Mouse (Mus musculus): ENCODE data around the gene Herc2.
A peak's percentile ranks its signal among the peaks of the same experiment; 100 is the strongest.
"Not testable (repeated sequence)": the region's sequence is repeated elsewhere in the genome, so short reads cannot be mapped to it uniquely, and the experiment has no call there.

The Herc2 gene

DNA sequence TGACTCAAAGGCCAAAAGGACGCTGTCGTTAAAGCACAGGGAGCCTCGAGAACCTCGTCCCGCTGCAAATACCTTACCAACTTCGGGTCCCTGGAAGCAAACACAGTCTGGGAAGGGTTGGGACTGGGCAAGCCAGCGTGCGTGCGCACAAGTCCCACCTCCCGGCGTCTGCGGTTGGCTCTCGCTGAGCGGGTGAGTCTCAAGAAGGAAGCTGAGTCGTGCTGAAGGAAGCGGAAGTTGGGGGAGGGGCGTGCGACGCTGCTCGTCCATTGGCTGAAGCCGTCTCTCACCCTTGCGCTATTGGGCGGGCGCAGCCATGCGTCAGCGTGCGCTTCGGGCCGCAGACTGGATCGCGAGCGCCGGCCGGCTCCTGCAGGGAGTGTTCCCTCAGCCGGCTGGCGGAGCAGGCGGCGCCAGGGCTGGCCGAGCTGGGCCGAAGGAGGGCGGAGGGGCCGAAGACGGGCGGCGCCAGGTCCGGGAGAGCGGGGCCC lies at the start of gene Herc2:
TSS of gene Herc2 (plus strand) at position 366 of the 491 bp plus-strand sequence.
- DNase-seq = peak; percentile 99

DNA sequence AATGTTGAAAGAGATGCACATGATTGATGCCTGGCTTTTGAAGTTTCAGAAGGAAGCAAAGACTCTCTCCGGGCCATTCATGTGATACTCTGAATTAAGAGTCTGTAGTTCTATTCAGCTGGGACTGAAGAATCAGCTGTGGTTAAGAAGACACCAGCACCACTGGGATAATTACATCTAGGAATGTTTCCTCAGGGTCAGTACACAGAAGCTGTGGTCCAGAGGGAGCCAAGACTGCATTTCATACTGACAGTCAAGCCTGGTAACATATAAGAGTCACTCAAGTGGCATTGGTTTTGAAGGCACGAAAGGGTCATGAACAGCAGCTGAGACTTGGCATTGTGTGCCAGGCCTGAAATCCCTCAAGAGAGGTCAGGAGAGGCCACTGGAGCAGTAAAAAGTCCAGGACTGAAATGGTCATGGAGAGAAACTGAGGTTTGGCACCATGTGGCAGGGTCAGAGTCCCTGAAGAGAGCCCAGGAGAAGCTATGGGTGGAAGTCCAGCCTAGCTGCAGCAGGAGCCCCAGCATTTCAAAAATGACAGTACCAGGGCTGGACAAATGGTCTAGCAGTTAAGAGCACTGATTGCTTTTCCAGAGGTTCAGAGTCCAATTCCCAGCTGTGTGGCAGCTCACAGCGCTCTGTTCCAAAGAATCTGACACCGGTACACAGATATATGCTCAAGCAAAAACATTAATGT lies 39.5 kb upstream of the Herc2 start:
- no peak for DNase-seq

GRCm38 (mm10) chr7:56011018-56011333 lies 39.0 kb upstream of the Herc2 start:
- no peak for DNase-seq

DNA sequence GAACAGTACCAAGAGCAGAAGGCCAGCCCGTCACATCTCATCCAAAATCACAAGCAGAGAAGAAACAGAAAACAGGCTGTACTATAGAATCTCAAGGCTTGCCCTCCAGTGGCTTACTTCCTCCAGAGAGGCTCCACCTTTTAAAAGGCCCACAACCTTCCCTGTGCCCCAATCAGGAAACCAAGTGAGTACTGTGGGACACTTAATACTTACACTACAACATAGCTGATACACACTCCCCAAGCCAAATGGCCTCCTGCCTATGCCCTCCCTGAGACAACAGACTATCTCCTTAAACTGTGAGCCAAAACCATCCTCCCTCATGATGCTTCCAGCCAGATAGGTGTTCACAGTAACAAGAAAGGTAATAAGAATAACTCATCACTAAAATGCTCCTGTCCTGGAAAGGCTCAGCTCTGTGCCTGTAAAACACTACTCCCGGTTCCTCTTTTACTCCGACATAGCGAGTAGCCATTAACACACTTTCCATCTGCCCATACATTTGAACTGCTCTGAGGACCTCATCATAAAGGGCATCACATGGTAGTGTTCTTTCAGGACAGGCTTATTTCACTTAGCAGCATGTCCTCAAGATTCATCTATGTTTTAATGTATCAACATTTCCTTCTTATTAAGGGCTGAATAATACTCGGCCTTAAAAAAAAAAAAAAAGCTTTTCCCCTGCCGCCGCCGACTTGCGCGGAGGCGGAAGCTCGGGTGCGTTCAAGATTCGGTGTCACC lies 36.6 kb upstream of the Herc2 start:
- no peak for DNase-seq

DNA sequence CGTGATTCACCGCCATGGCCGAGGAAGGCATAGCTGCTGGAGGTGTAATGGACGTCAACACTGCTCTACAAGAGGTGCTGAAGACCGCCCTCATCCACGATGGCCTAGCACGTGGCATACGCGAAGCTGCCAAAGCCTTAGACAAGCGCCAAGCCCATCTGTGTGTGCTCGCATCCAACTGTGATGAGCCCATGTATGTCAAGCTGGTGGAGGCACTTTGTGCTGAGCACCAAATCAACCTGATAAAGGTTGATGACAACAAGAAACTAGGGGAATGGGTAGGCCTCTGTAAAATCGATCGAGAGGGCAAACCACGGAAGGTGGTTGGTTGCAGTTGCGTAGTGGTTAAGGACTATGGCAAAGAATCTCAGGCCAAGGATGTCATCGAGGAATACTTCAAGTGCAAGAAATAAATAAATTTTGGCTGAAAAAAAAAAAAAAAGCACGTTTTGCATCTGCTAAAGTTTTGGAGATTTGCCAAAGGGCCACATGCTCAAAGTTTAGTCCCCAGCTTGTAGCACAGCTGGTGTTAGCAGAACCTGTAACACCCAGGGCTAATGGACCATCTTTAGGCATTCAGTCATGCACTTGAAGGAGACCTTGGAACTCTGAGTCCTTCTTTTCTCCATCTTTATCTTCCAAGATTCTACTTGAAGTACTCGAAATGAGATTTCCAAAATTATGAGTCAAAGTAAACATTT lies 35.8 kb upstream of the Herc2 start:
- not testable (repeated sequence) for DNase-seq

- DNase-seq = no peak
Measured at GRCm38 (mm10) chr7:56015172-56015571, 34.8 kb upstream of the Herc2 start.

GRCm38 (mm10) chr7:56015837-56016236 lies 34.2 kb upstream of the Herc2 start:
- DNase-seq = no peak

DNA sequence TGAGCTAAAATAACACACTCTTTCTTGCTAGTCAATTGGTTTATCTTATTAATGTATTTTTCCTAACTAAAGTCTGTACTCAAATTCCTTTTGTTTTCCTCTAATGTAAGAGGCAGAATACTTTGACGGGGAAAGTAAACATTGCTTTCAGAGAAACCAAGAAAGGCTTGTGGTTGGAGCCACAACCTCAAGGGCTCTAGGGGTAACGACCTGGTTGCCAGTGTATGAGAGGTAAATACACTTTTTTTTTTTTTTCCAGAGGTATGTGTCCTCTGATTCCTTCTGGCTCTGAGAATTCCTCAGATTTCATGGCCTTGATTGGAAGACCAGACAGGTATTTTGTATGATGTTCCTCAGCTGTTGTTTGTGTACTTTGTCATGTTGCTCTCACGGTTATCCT lies 32.2 kb upstream of the Herc2 start:
- no peak for DNase-seq

DNA sequence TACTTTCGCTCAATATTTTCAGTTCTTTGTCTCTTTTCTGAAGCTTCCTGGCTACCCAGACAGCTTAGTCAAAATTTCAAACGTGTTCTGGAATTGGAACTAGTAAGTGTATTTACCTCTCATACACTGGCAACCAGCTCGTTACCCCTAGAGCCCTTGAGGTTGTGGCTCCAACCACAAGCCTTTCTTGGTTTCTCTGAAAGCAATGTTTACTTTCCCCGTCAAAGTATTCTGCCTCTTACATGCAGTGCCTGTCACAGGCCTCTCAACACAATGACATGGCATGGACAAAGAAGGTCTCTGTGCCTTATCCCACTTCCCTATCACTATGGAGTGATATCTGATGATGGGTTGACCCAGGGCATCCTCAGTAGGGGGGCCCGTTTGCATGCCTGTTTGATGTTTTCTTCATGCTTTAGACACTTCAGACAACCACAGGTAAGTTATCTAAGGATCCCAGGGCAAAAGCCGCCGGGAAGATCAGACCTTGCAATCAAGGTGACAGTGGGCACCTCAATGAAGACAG lies 31.5 kb upstream of the Herc2 start:
- DNase-seq = no peak

GRCm38 (mm10) chr7:56018972-56019929 lies 30.7 kb upstream of the Herc2 start:
- peak; percentile 76 for DNase-seq

DNA sequence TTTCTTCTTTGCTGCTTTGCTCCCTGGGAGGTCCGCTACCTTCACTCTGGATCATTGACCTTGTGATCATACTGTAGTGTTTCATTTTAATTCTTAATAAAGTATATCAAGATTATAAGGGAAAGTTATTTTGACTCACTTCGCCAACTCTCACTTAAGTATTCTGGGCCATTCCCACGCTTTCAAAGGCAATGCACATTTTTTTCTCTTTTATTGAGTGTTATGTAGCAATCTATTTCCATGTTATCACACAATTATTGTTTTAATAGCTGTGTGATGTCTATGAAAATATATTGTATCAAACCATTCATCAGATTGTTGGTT lies 30.1 kb upstream of the Herc2 start, which contains the start of gene Nipa1:
TSS of gene Nipa1 (minus strand) at position 25 of the 324 bp plus-strand sequence.
- no peak for DNase-seq

- no peak for DNase-seq
Measured at GRCm38 (mm10) chr7:56023586-56023985, 26.4 kb upstream of the Herc2 start.

- DNase-seq = peak; percentile 72
Measured at GRCm38 (mm10) chr7:56042353-56042752, 7.6 kb upstream of the Herc2 start.

DNA sequence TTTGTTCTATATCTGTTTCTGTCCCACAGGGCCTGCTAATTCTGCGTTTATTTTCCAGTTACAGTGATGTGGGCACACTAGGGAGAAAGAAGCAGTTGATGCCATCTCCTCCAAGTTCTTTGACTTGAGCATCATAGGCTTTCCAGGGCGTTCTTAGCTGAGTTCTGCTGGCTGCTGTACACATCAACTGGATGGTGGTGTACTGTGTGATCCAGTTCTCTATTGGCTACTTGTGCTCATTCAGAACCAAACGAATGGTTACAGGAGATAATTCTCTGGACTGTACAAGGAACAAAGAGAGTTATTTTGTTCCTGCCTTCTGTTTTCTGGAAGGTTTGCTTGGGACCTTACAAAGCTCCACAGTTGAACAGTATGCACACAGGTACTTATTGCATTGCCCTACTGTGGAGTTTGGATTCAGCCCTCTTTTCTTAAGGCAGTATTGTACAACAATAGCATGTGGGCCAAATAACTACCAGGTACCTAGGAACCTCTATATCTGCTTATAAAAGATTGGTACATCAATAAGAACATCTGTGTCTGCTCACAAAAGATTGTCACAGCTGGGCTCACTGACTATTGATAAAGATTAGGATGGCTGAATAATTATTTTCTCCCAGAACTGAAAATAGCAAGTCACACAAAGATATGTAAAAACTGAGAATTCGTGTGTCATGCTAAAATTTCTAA lies 6.3 kb upstream of the Herc2 start:
- DNase-seq = no peak

- DNase-seq = no peak
Measured at GRCm38 (mm10) chr7:56044267-56044629, 5.7 kb upstream of the Herc2 start.

- no peak for DNase-seq
Measured at GRCm38 (mm10) chr7:56047178-56047577, 2.8 kb upstream of the Herc2 start.

- DNase-seq = peak; percentile 11
Measured at GRCm38 (mm10) chr7:56050487-56050911, 503 bp downstream of the Herc2 start.

DNA sequence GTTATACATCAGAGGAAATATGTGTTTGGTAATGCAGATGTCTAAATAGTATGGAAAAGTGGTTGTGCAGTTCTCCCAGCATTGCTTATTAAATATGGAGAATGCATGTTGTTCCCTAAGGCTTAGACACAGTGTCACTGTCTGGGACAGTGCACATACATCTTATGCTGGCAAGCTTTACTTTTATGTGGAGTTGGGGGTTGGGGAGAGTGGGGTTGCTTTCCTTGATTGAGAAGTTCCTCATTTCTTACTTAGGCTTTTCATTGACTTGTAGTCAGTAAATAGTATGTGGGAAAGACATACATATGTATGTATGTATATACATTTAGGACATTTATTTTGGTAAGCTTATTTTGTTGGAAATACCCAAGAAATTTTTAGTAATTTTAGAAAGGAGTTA lies 3.0 kb downstream of the Herc2 start:
- no peak for DNase-seq

- DNase-seq = no peak
Measured at GRCm38 (mm10) chr7:56055338-56055737, 5.3 kb downstream of the Herc2 start.

DNA sequence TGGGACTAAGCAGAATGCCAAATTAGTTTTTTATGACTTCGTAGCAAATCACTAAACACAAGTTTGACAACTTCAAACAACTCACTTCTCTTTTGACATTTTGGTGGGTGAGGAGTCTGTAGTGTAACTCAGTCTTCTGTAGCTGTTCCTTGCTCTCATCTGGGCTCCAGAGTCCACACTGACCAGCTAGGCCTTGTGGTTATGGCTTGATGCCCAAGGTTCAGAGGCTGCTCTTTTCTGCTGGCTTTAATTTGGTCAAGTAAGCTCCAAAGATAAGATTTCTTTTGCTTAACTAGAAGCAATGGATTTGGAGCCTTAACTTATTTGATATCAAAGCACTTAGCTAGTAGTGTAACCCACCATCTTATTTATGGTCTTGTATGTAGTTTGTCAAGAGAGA lies 14.9 kb downstream of the Herc2 start:
- DNase-seq = no peak

GRCm38 (mm10) chr7:56066136-56066535 lies 16.1 kb downstream of the Herc2 start:
- no peak for DNase-seq

- no peak for DNase-seq
Measured at GRCm38 (mm10) chr7:56066634-56067033, 16.6 kb downstream of the Herc2 start.

Data from right cerebral cortex, postnatal 25 days (tissue).